In the genomic region with DNA sequence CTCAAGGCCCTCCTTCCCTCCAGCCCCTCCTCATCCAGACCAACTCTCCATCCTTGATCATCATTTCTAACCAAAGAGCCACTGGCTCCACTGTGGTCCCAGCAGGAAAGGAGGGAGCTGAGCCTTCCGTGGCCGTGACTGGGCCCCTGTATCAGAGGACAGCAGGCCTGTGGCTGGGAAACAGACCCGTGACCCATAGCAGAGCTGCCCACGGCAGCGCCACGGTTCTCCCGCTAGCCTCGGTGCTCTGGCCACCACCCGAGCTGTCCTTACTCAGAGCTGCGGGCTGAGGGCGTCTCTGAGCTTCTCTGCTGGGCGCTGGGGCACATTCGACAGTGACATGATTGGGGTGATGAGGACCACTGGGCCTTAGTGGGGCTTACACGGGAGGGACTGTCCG, we compare ENCODE assay signal across 27 mouse cellular contexts. TPM values are rescaled to one million over a fixed set of nuclear protein-coding genes. Genes with fewer than 3 reads are reported as not detected.
"Had no signal": no experiment of that assay in that cellular context is flagged by ENCODE, and none has a peak within 500 bp of the region (broad histone marks: within the 10 kb centered on the region; RNA-seq: fewer than 3 reads in every experiment).

No protein-coding gene starts in this region.

- H3K4me1 ChIP-seq: lung, embryonic 15.5 days; midbrain, embryonic 12.5 days; midbrain, embryonic 13.5 days; midbrain, embryonic 15.5 days had no signal

- H3K4me3 ChIP-seq: limb, embryonic 10.5 days; limb, embryonic 12.5 days; limb, embryonic 13.5 days; limb, embryonic 15.5 days; liver, embryonic 12.5 days; liver, embryonic 13.5 days; liver, embryonic 15.5 days; lung, embryonic 15.5 days; megakaryocyte, embryonic 14.5 days; midbrain, embryonic 10.5 days; midbrain, embryonic 12.5 days; midbrain, embryonic 13.5 days; midbrain, embryonic 15.5 days; myocyte had no signal

- H3K9me3 ChIP-seq: limb, embryonic 10.5 days; limb, embryonic 12.5 days; limb, embryonic 13.5 days; limb, embryonic 15.5 days; liver, embryonic 12.5 days; liver, embryonic 13.5 days; liver, embryonic 15.5 days; lung, embryonic 15.5 days; megakaryocyte, embryonic 14.5 days; midbrain, embryonic 10.5 days; midbrain, embryonic 12.5 days; midbrain, embryonic 13.5 days; midbrain, embryonic 15.5 days had no signal

- DNase-seq: liver, embryonic 13.5 days had no signal

- H3K27ac ChIP-seq: limb, embryonic 10.5 days; limb, embryonic 15.5 days; liver, embryonic 12.5 days; liver, embryonic 13.5 days; liver, embryonic 14.5 days; liver, embryonic 15.5 days; lung, embryonic 15.5 days; macrophage; midbrain, embryonic 10.5 days; midbrain, embryonic 12.5 days; midbrain, embryonic 13.5 days; midbrain, embryonic 15.5 days had no signal

- H3K9ac ChIP-seq: limb, embryonic 12.5 days; limb, embryonic 15.5 days; liver, embryonic 12.5 days; liver, embryonic 13.5 days; liver, embryonic 14.5 days; liver, embryonic 15.5 days; liver, postnatal 0 days; lung, embryonic 14.5 days; lung, embryonic 15.5 days; midbrain, embryonic 12.5 days; midbrain, embryonic 13.5 days; midbrain, embryonic 15.5 days had no signal

- H3K4me2 ChIP-seq: limb, embryonic 12.5 days; limb, embryonic 13.5 days; limb, embryonic 15.5 days; liver, embryonic 11.5 days; liver, embryonic 12.5 days; liver, embryonic 13.5 days; liver, embryonic 15.5 days; lung, embryonic 14.5 days; lung, embryonic 15.5 days; midbrain, embryonic 11.5 days; midbrain, embryonic 12.5 days; midbrain, embryonic 13.5 days; midbrain, embryonic 15.5 days had no signal

- ATAC-seq: liver, embryonic 12.5 days; midbrain, embryonic 13.5 days had no signal

- H3K27me3 ChIP-seq: limb, embryonic 12.5 days; limb, embryonic 13.5 days; limb, embryonic 15.5 days; liver, embryonic 12.5 days; liver, embryonic 13.5 days; liver, embryonic 15.5 days; lung, embryonic 15.5 days; midbrain, embryonic 12.5 days; midbrain, embryonic 13.5 days; midbrain, embryonic 15.5 days had no signal

RNA-seq across cellular contexts. Expression of a gene that starts 57.3 kb away (rescaled TPM):
- total RNA-seq: left cerebral cortex, postnatal 10 days; left cerebral cortex, postnatal 14 days; left cerebral cortex, postnatal 36 days; left cerebral cortex, postnatal 4 days; megakaryocyte progenitor cell, adult 5-6 weeks; megakaryocyte, adult 5-6 weeks; monocyte, adult 5-6 weeks had no signal
- polyA plus RNA-seq: liver, embryonic 11.5 days; liver, embryonic 12.5 days; liver, embryonic 13.5 days; macrophage had no signal
